Mouse (Mus musculus) forebrain, embryonic 13.5 days (tissue): Measurements from ENCODE around the gene Fam221b. TPM values are rescaled to one million over a fixed set of nuclear protein-coding genes. Genes with fewer than 3 reads are reported as not detected.

Experiments used
- microRNA-seq: library from miRNA; unstranded; fragments of <30 nt; microRNA quantifications from one replicate; pipeline ENCODE4, GENCODE M21; 2016
- polyA plus RNA-seq: library from polyadenylated mRNA; unstranded; fragments of >200 nt; fragmentation: Nextera tagmentation; extraction: Ambion mirVana; gene quantifications from 2 replicates; pipeline ENCODE4 v1.2.1, GENCODE M21; 2015

Gene Fam221b
- polyA plus RNA-seq, 1 experiment from 2014 or later, result 2.9 TPM

Small RNA genes within 50 kb of the gene (microRNA-seq; reads per million reads assigned to microRNA genes)
- gene Gm25262, result not detected

Other genes with a start within 250 kb of the Fam221b start
- 0.31 and 0.42 TPM in 2 replicates for gene Fam166b, start 240.0 kb downstream of the Fam221b start, polyA plus RNA-seq
- 6.0 and 6.3 TPM in 2 replicates for gene Tesk1, start 227.2 kb downstream of the Fam221b start, polyA plus RNA-seq
- 3.9 and 4.0 TPM in 2 replicates for gene Cd72, start 214.5 kb downstream of the Fam221b start, polyA plus RNA-seq
- not detected in 2 replicates for gene Sit1, start 185.4 kb downstream of the Fam221b start, polyA plus RNA-seq
- 51.1 and 52.0 TPM in 2 replicates for gene Ccdc107, start 176.2 kb downstream of the Fam221b start, polyA plus RNA-seq
- 38.2 and 40.3 TPM in 2 replicates for gene Arhgef39, start 169.4 kb downstream of the Fam221b start, polyA plus RNA-seq
- gene Car9, start 162.2 kb downstream of the Fam221b start, polyA plus RNA-seq, result 0.40 and 0.80 TPM in 2 replicates
- 11.4 and 12.2 TPM in 2 replicates for gene Tpm2, start 145.4 kb downstream of the Fam221b start, polyA plus RNA-seq
- gene Creb3, start 106.8 kb downstream of the Fam221b start, polyA plus RNA-seq, result 61.8 and 65.1 TPM in 2 replicates
- 48.0 and 54.7 TPM in 2 replicates for gene Tln1, start 106.5 kb downstream of the Fam221b start, polyA plus RNA-seq
- gene Rgp1, start 90.4 kb downstream of the Fam221b start, polyA plus RNA-seq, result 27.5 and 27.9 TPM in 2 replicates
- gene Gba2, start 90.3 kb downstream of the Fam221b start, polyA plus RNA-seq, result 44.5 and 47.4 TPM in 2 replicates
- 0.65 and 1.8 TPM in 2 replicates for gene Msmp, start 84.7 kb downstream of the Fam221b start, polyA plus RNA-seq
- 9.1 and 10.7 TPM in 2 replicates for gene Npr2, start 37.2 kb downstream of the Fam221b start, polyA plus RNA-seq
- 3.9 and 6.8 TPM in 2 replicates for gene Spag8, start 15.6 kb downstream of the Fam221b start, polyA plus RNA-seq
- 75.6 and 79.2 TPM in 2 replicates for gene Hint2, start 12.7 kb downstream of the Fam221b start, polyA plus RNA-seq
- gene Tmem8b, start 174 bp downstream of the Fam221b start, polyA plus RNA-seq, result 12.1 and 13.8 TPM in 2 replicates
- gene Olfr70, start 31.7 kb upstream of the Fam221b start, polyA plus RNA-seq, result not detected in 2 replicates
- not detected in 2 replicates for gene Olfr71, start 41.1 kb upstream of the Fam221b start, polyA plus RNA-seq
- gene Hrct1, start 58.0 kb upstream of the Fam221b start, polyA plus RNA-seq, result 0.30 and 0.48 TPM in 2 replicates
- gene Spaar, start 60.9 kb upstream of the Fam221b start, polyA plus RNA-seq, result not detected in 2 replicates
- gene Olfr159, start 101.9 kb upstream of the Fam221b start, polyA plus RNA-seq, result not detected in 2 replicates
- not detected in 2 replicates for gene Olfr156, start 154.8 kb upstream of the Fam221b start, polyA plus RNA-seq
- not detected in 2 replicates for gene Olfr157, start 171.1 kb upstream of the Fam221b start, polyA plus RNA-seq
- gene Olfr155, start 182.4 kb upstream of the Fam221b start, polyA plus RNA-seq, result not detected in 2 replicates
- 4.4 and 4.8 TPM in 2 replicates for gene Reck, start 206.4 kb upstream of the Fam221b start, polyA plus RNA-seq